Mouse (Mus musculus) erythroblast, embryonic 14.5 days (primary cell): ENCODE measurements around the gene Dnaja3.

Experiments used
- GATA1 ChIP-seq: IDR thresholded peaks from 2 replicates; pipeline ENCODE4 v1.6.1; 2012; ENCODE audit warnings: low read length, inconsistent platforms, mixed read lengths
- TAL1 ChIP-seq: IDR thresholded peaks from 3 replicates; pipeline ENCODE4 v1.6.1; 2012; ENCODE audit warnings: low read length, inconsistent platforms, mixed read lengths

- TF ChIP-seq GATA1 (no peak), TAL1 (no peak)
Observed at GRCm38 (mm10) chr16:4614639-4615038, 25.1 kb upstream of the Dnaja3 start.
